Mouse (Mus musculus): ENCODE measurements at regions not wholly inside any gene's neighbourhood (a gene's known extent, or its start where the extent isn't known, plus 50 kb on each side); places are given as distances from the start of the nearest gene placed in this dataset.

DNA sequence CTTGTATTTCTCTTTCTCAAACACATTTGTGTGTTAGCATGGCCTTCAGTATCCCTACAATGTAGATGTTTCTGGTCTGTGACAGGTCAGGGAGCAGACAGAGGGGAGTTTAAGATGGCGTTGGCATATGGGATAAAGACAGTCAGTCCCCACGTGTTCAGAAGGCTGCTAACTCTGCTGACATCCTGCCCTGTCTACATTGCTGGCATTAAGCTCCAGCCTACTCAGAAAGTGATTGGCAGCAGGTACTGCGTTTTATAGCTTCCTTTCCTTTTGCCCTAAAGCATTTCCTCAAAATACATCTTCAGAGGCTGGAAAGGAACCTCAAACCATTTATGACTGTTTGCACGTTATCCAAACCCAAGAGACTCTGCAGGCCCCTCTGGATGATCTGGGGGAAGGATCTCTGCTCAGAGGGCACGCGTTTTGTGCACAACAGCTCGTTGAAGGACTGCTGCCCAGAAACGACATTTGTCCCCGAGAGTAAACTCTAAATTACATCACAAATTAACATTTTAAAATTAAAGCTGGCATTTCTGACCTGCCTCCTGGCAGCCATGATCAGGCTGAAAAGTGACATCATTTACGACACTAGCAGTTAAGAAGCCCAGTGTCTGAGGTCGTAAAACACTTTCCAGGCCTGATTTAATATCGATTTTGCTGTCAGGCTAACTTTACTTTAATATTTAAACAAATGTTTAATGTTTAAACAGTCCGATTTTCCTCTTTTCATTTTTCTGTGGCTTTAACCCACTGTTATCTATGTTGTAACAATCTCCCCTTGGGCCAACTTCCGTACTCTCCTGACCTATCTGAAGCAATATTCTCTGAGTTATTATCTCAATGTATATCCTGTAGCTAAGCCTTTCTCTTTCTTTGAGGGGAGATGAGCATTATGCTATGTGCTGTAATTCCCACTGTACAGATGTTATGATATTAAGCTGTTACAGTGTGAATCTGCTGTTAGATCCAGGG is 76.8 kb upstream of the Npvf start:
- no peak for TF ChIP-seq CTCF (IDR thresholded peaks at IDR 0.05; ENCODE audit: control insufficient read depth, insufficient read depth, insufficient replicate concordance, low read depth, low read length)
- no peak for TF ChIP-seq POLR2A (IDR thresholded peaks at IDR 0.05; ENCODE audit: control insufficient read depth, low read depth, low read length)
